Mouse (Mus musculus) embryonic facial prominence, embryonic 13.5 days (tissue): ENCODE results near the gene Cyth4. TPM values are rescaled to one million over a fixed set of nuclear protein-coding genes. Genes with fewer than 3 reads are reported as not detected.

ENCODE experiments used
- ATAC-seq: fragments of 200-750 bp; cut with Nextera tagmentation; 2 replicates; pipeline ENCODE4 v1.8.0; 2017; ENCODE audit warnings: low read depth; ENCODE audit not compliant: insufficient number of reproducible peaks, insufficient read depth, low FRiP score, low TSS enrichment
- H3K27ac ChIP-seq: fragments of 300-500 bp; sonication (generic); 2 replicates; pipeline ENCODE4 v1.5.1; 2015; ENCODE audit warnings: moderate library complexity, mild to moderate bottlenecking, inconsistent platforms
- H3K27me3 ChIP-seq: fragments of 300-500 bp; sonication (generic); 2 replicates; pipeline ENCODE4 v1.6.1; 2015; ENCODE audit warnings: mild to moderate bottlenecking, inconsistent platforms
- H3K36me3 ChIP-seq: fragments of 300-500 bp; sonication (generic); 2 replicates; pipeline ENCODE4 v1.6.1; 2015; ENCODE audit warnings: mild to moderate bottlenecking, inconsistent platforms
- H3K4me1 ChIP-seq: fragments of 300-500 bp; sonication (generic); 2 replicates; pipeline ENCODE4 v1.6.1; 2015; ENCODE audit warnings: inconsistent platforms
- H3K4me2 ChIP-seq: fragments of 300-500 bp; sonication (generic); 2 replicates; pipeline ENCODE4 v1.6.1; 2015; ENCODE audit warnings: moderate library complexity, mild to moderate bottlenecking, inconsistent platforms
- H3K4me3 ChIP-seq: fragments of 300-500 bp; sonication (generic); 2 replicates; pipeline ENCODE4 v1.5.1; 2015; ENCODE audit warnings: mild to moderate bottlenecking, inconsistent platforms
- H3K9ac ChIP-seq: fragments of 300-500 bp; sonication (generic); 2 replicates; pipeline ENCODE4 v1.6.1; 2015; ENCODE audit warnings: mild to moderate bottlenecking, inconsistent platforms
- H3K9me3 ChIP-seq: fragments of 300-500 bp; sonication (generic); 2 replicates; pipeline ENCODE4 v1.6.1; 2016; ENCODE audit warnings: inconsistent platforms
- WGBS: fragments of 180-500 bp; shearing (Covaris S2); methylation state at CpG from one replicate; pipeline ENCODE4 v1.1.7; 2015; ENCODE audit warnings: mixed read lengths; 5-methylcytosine and 5-hydroxymethylcytosine counted together
- polyA plus RNA-seq: library from polyadenylated mRNA; unstranded; fragments of >200 nt; fragmentation: Nextera tagmentation; extraction: Ambion mirVana; gene quantifications from 2 replicates; pipeline ENCODE4 v1.2.1, GENCODE M21; 2015

Cyth4 gene
- polyA plus RNA-seq, 1 experiment from 2014 or later = 8.5 TPM

DNA sequence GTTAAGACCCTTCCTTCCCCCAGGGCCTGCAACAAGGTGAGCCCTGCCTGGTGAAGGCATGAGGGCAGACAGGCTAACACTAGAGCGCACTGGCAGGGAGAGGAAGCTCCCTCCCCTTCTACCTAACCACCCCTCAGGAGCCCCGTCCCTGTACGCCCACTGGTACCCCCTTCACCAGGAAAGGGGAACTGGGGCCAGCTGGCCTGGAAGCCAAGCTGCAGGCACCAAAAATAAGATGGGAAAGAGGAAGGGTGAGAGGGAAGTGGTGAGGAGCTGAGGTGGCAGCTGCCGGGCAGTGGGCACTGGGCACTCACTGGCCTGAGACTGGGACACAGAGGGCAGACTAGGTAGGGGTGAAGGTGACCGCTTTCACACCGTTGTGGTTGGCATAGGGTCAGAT, 2.3 kb downstream of the Cyth4 start:
- WGBS = 73% methylated on average over 6 of the region's 6 CpGs
- Histone ChIP-seq H3K9me3 (no peaks in the 10 kb centered on the region), H3K4me2 (no peak overlapping the region), H3K27me3 (no peaks in the 10 kb centered on the region; the same call in 1 of the 2 replicates), H3K9ac (no peak overlapping the region), H3K36me3 (no peaks in the 10 kb centered on the region), H3K4me1 (no peaks in the 10 kb centered on the region; the same call in 1 of the 2 replicates), H3K27ac (no peak overlapping the region), H3K4me3 (no peak overlapping the region)
- ATAC-seq = no peak

DNA sequence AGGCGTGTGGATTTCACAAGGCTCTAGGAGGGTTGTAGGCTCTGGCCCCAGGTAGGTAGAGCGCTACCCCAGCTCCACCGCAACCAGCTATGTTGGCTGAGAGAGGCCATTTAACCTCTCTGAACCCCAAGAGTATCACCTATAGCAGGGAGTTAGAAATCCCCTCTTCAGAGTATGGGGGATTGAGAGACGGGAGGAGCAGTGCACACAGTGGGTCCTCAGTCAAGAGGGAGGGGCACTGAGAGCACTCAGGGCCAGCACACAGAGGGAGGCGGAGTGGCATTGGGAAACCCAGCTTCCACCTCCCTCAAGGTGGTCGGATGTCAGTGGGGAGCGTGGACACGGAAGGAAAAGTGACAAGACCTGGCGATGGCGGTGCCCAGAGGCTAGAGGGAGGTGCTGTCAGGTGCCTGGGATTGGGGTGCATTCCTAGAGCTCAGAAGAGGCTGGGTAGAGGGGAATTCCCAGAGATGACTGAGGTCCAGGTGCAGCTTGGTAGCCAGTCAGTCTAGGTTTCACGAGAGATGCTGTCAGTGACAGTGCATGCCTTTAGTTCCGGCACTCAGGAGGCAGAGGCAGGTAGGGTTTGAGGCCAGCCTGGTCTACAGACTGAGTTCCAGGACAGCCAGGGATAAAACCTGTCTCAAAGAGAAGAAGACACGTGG, 2.8 kb downstream of the Cyth4 start:
- Histone ChIP-seq H3K4me2 (no peak overlapping the region), H3K4me1 (no peaks in the 10 kb centered on the region; the same call in 1 of the 2 replicates), H3K27me3 (no peaks in the 10 kb centered on the region; the same call in 1 of the 2 replicates), H3K9ac (no peak overlapping the region), H3K9me3 (no peaks in the 10 kb centered on the region), H3K4me3 (no peak overlapping the region), H3K36me3 (no peaks in the 10 kb centered on the region), H3K27ac (no peak overlapping the region)
- ATAC-seq = no peak
- 73% methylated on average over 13 of the region's 13 CpGs for WGBS

DNA sequence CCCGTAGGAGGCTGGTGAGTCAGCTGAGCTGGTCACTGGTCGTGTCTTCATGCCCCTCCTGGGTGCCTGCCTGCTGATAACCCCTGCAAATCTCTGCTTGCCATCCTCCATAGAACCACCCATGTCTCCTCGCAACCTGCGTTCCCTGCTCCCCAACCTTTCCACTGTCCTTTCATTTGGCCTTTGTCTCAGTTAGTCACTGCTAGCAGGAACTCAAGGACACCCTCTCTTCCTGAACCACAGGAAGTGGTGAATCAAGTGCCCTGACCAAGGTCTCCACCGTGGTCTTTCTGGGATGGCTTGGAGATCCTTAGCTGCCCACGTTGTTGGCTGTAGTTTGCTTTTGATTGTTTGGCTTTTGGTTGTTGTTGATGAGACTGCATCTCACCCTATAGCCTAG, 4.3 kb downstream of the Cyth4 start:
- no peaks in the 10 kb centered on the region for H3K9me3 ChIP-seq
- H3K4me3 ChIP-seq = no peak overlapping the region
- no peak for ATAC-seq
- H3K27ac ChIP-seq = no peak overlapping the region
- WGBS = 87% methylated on average over 6 of the region's 6 CpGs
- H3K4me2 ChIP-seq = no peak overlapping the region
- no peaks in the 10 kb centered on the region for H3K36me3 ChIP-seq
- H3K9ac ChIP-seq = no peak overlapping the region
- H3K27me3 ChIP-seq = no peaks in the 10 kb centered on the region; the same call in 1 of the 2 replicates
- H3K4me1 ChIP-seq = peaks cover 10% of the 10 kb centered on the region

DNA sequence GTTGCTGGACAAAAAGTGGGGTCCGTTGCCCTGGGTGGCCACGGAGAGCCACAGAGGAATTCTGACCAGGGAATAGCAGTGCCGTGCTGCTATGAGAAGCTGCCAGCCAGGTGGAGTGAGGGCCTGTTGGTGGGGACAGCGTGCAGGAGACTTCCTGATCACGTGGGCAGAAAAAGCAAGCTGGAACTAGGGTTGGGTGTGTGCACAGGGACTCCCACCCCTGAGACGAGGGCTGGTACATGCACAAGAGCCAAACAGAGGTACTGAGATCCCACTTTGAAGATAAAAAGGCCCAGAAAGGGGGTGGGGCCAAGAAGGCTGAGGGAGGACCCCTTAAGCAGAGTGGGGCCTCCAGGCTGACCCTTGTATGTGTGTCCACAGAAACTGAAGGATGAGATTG, 7.4 kb downstream of the Cyth4 start:
- H3K9me3 ChIP-seq = no peaks in the 10 kb centered on the region
- no peak overlapping the region for H3K9ac ChIP-seq
- H3K4me3 ChIP-seq = no peak overlapping the region
- H3K4me2 ChIP-seq = no peak overlapping the region
- no peak overlapping the region for H3K27ac ChIP-seq
- no peaks in the 10 kb centered on the region for H3K36me3 ChIP-seq
- ATAC-seq = no peak
- 68% methylated on average over 6 of the region's 6 CpGs for WGBS
- H3K27me3 ChIP-seq = no peaks in the 10 kb centered on the region
- H3K4me1 ChIP-seq = peaks cover 13% of the 10 kb centered on the region

DNA sequence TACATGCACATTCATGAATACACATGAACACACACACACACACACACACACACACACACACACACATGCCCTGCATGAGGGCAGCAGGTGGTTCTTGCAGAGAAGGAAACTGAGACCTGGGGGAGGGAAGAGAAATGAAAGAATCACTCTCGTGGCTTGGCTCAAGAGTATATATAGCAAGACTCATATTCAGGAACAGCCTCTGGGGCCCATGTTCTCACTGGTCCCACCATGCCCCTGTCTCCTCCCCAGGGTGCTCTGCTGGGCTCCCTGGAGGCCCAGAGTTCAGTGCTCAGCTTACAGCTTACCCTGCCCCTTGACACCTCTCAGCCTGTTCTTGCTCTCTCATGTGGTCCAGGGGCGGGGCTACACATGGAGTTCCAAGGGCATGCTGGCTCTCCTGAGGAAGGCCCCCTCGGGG, 8.5 kb downstream of the Cyth4 start:
- no peak for ATAC-seq
- WGBS = 40% methylated on average over 3 of the region's 3 CpGs
- Histone ChIP-seq H3K9ac (no peak overlapping the region), H3K4me1 (peaks cover 13% of the 10 kb centered on the region), H3K27me3 (no peaks in the 10 kb centered on the region), H3K9me3 (no peaks in the 10 kb centered on the region), H3K4me3 (no peak overlapping the region), H3K4me2 (no peak overlapping the region), H3K27ac (no peak overlapping the region), H3K36me3 (no peaks in the 10 kb centered on the region)

DNA sequence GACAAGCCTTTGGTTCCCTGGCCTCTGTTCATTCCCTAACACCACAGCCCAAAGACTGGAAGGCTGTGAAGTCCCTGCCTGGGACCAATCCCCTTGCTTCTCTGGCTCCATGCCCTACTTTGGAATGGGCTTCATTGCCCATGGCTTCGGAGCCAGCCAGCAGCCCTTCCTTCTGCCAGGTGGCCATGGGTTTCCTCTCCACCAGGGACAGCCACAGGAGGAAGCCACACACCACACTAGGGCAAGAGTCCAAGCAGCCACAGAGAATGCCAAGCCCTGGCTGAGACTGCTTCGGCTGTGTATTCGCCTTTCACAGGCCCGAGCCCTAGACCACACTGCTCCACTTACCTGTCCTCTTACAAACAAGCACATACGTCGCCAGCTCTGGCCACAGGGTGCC, 9.2 kb downstream of the Cyth4 start:
- no peaks in the 10 kb centered on the region for H3K36me3 ChIP-seq
- no peak for ATAC-seq
- H3K4me2 ChIP-seq = no peak overlapping the region
- H3K4me3 ChIP-seq = no peak overlapping the region
- WGBS = 81% methylated on average over 6 of the region's 6 CpGs
- H3K9ac ChIP-seq = no peak overlapping the region
- no peak overlapping the region for H3K27ac ChIP-seq
- peaks cover 18% of the 10 kb centered on the region for H3K4me1 ChIP-seq
- H3K9me3 ChIP-seq = no peaks in the 10 kb centered on the region
- H3K27me3 ChIP-seq = no peaks in the 10 kb centered on the region

DNA sequence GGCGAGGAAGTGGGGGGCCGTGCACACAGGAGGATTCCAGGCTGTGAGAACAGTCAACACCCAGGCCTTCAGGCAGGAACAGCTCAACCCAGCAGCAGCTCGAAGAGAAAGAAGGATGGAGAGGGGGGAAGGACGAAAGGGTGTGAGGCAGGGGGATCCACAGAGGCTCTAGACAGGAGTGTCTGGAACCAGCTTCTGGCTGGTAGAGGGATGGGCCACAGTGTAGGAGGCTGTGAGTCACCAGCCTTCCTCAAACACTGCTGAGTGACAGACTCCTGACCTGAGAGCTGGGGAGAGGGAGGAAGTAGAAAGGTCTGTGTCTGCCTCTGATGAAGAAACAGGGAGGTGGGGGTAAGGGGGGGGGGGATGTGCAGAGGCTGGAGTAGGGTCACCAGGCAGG, 10.6 kb downstream of the Cyth4 start:
- Histone ChIP-seq H3K4me2 (no peak overlapping the region), H3K4me3 (no peak overlapping the region), H3K9ac (no peak overlapping the region), H3K27me3 (no peaks in the 10 kb centered on the region), H3K27ac (no peak overlapping the region), H3K9me3 (no peaks in the 10 kb centered on the region), H3K4me1 (peaks cover 21% of the 10 kb centered on the region), H3K36me3 (no peaks in the 10 kb centered on the region)
- WGBS = 62% methylated on average over 4 of the region's 4 CpGs
- no peak for ATAC-seq

DNA sequence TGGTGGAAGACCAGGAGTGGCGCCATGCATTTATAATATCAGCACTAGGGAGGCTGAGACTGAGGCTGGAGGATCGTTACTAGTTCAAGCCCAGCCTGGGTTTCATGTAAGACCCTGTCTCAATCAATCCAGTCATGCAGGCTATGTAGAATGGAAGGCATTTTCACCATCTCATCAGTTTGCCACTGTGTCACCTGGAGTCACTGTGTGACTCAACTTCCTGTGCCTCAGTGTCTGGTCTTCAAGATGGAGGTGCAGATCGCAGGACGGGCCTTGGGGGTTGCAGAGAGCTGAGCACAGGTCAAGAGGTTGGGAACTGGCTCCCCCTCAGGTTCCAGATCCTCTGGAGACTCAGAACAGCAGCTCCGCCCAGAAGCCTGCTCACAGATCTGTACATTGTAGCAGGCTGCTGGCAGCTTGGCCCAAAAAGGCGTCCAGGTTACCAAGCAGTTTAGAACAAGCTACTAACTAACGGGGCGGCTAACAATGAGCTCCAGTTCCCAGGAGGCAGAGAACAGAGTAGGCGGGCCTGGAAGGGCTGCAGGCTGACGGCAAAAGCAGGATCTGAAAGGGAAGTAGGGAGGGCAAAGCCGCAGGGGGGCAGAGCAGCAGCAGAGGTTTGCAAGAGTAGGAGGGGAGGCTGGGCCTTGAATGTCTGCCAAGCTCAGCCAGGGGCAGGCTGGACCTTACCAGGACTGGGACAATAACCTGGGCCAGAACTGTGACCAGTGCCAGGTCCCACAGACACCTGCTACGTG, 14.0 kb downstream of the Cyth4 start:
- 37% methylated on average over 12 of the region's 12 CpGs for WGBS
- no peak for ATAC-seq

DNA sequence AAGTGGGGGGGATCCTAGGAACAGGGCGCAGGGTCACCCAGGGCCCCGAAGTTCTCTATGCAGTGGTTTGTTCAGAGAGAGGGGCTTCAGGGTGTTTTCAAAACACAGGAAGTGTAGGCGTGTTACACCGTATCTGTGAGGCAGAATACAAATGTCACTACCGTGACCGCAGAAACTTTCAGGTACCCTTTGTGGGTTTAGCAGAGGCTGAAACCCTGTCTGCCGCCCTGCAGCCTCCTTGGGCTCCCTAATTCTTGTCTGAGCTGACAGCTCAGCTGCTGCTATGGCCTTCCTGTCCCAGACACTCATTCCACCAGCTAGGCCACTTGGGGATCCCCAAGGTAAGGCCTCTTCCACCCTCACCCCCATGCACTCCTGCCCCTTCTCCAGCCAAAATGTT, 17.7 kb downstream of the Cyth4 start:
- no peaks in the 10 kb centered on the region for H3K9me3 ChIP-seq
- H3K4me2 ChIP-seq = no peak overlapping the region
- H3K36me3 ChIP-seq = no peaks in the 10 kb centered on the region
- peaks cover 8% of the 10 kb centered on the region for H3K4me1 ChIP-seq
- H3K9ac ChIP-seq = no peak overlapping the region
- no peak for ATAC-seq
- H3K27ac ChIP-seq = no peak overlapping the region
- 85% methylated on average over 7 of the region's 7 CpGs for WGBS
- H3K4me3 ChIP-seq = no peak overlapping the region
- H3K27me3 ChIP-seq = no peaks in the 10 kb centered on the region

More for the DNA sequence above, 14.0 kb downstream of the Cyth4 start:
- Histone ChIP-seq H3K36me3 (no peaks in the 10 kb centered on the region), H3K4me1 (peaks cover 14% of the 10 kb centered on the region), H3K27me3 (no peaks in the 10 kb centered on the region), H3K9me3 (no peaks in the 10 kb centered on the region), H3K4me2 (no peak overlapping the region), H3K27ac (no peak overlapping the region), H3K9ac (no peak overlapping the region), H3K4me3 (no peak overlapping the region)

DNA sequence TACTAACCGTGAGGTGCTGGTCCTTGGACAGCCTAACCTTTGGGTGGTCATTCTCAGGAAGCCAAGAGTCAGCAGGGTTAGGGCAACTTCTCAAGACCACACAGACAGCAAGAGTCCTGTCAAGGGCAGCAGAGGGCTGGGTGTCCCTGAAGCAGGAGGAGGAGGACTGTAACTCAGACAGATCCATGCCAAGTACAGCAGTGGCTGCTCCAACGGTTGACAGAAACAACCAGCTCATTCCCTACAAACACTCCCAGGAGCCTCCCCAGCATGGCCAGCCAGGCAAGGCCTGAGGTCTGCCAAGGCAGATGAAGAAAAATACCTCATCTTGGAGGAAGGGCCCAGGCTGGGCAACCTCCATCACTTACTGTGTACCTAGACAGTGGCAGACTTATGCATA, 20.1 kb downstream of the Cyth4 start:
- H3K9me3 ChIP-seq = no peaks in the 10 kb centered on the region
- H3K4me2 ChIP-seq = no peak overlapping the region
- H3K27me3 ChIP-seq = peaks cover 19% of the 10 kb centered on the region; the same call in 1 of the 2 replicates
- no peak for ATAC-seq
- H3K9ac ChIP-seq = no peak overlapping the region
- no peaks in the 10 kb centered on the region for H3K36me3 ChIP-seq
- H3K4me3 ChIP-seq = no peak overlapping the region
- 80% methylated on average over 2 of the region's 2 CpGs for WGBS
- no peak overlapping the region for H3K27ac ChIP-seq
- H3K4me1 ChIP-seq = no peaks in the 10 kb centered on the region

DNA sequence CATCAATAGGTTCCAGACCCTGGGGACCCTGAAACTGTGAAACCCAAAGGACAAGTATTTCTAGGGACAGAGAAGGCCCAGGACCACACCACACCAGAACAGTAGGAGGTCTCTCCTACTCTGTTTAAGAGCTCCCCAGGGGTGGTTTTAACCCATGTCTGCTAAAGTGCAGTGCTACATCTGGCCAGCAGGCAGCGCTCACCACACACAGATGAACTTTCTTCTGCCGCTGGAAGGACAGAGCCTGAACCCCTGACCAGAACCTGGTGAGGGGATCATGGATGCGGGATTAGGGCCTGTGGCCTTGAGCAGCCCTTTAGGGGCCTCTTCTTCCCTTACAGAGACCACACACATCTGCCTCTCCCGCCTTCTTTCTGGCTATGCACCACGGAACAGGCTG, 26.6 kb downstream of the Cyth4 start:
- ATAC-seq = no peak
- 10% methylated on average over 5 of the region's 5 CpGs for WGBS
- no peak overlapping the region for H3K4me3 ChIP-seq
- H3K27me3 ChIP-seq = peaks cover 30% of the 10 kb centered on the region; the same call in 1 of the 2 replicates
- H3K9ac ChIP-seq = no peak overlapping the region
- no peak overlapping the region for H3K27ac ChIP-seq
- H3K9me3 ChIP-seq = no peaks in the 10 kb centered on the region
- peaks cover 4% of the 10 kb centered on the region; the same call in 1 of the 2 replicates for H3K4me1 ChIP-seq
- H3K36me3 ChIP-seq = no peaks in the 10 kb centered on the region
- H3K4me2 ChIP-seq = no peak overlapping the region

DNA sequence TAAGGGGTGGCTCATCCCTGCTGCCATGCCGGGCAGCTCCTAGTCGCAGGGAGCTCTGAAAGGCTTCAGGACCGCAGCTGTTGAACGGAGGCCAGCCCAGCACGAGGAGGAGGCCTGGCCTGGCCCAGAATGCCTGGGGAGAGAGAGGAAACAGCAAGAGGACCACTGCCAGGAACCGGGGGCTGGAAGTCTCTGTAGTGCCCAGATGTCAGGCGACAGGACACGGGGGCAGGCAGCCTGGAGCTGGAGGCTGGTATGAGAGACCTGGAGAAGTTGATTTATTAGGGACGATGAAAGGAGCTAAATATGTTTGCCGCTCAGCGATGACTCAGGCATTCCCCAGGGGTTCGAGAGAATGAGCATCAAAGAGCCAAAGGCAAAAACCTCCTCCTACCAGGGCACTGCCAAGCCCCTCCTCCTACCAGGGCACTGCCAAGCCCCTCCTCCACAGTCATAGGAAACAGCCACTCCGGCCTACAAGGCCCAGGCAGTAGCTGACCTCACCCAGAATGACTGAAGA, 27.6 kb downstream of the Cyth4 start:
- WGBS = 58% methylated on average over 13 of the region's 13 CpGs
- Histone ChIP-seq H3K4me1 (peaks cover 4% of the 10 kb centered on the region; the same call in 1 of the 2 replicates), H3K27ac (no peak overlapping the region), H3K27me3 (peaks cover 30% of the 10 kb centered on the region; the same call in 1 of the 2 replicates), H3K4me2 (no peak overlapping the region), H3K9ac (no peak overlapping the region), H3K4me3 (no peak overlapping the region), H3K9me3 (no peaks in the 10 kb centered on the region), H3K36me3 (no peaks in the 10 kb centered on the region)
- ATAC-seq = no peak
